Mouse (Mus musculus): ENCODE data around the gene Vrk1. TPM values are rescaled to one million over a fixed set of nuclear protein-coding genes. Genes with fewer than 3 reads are reported as not detected.
A peak's percentile ranks its signal among the peaks of the same experiment; 100 is the strongest.

Vrk1 gene
- polyA plus RNA-seq, 1 experiment from 2014 or later = 20.2 TPM

- peaks cover 96% of the 10 kb centered on the region for H3K79me2 ChIP-seq (ENCODE audit: inconsistent target)
- H3K36me3 ChIP-seq (ENCODE audit: inconsistent target) = no peaks in the 10 kb centered on the region
- no peak overlapping the region for H3K27ac ChIP-seq
- WGBS (ENCODE audit: missing documents) = 90% methylated on average over 4 of the region's 4 CpGs
- H3K4me3 ChIP-seq (ENCODE audit: inconsistent target) = no peak overlapping the region
Measured at GRCm38 (mm10) chr12:106020063-106020462, 10.0 kb downstream of the Vrk1 start.

GRCm38 (mm10) chr12:106023652-106024051, 13.6 kb downstream of the Vrk1 start:
- Histone ChIP-seq H3K36me3 (ENCODE audit: inconsistent target) (no peaks in the 10 kb centered on the region), H3K27ac (no peak overlapping the region), H3K4me3 (ENCODE audit: inconsistent target) (no peak overlapping the region), H3K79me2 (ENCODE audit: inconsistent target) (peaks cover 100% of the 10 kb centered on the region)
- WGBS (ENCODE audit: missing documents) = 94% methylated on average over 9 of the region's 9 CpGs

- H3K36me3 ChIP-seq (ENCODE audit: inconsistent target) = no peaks in the 10 kb centered on the region
- peaks cover 94% of the 10 kb centered on the region for H3K79me2 ChIP-seq (ENCODE audit: inconsistent target)
- WGBS (ENCODE audit: missing documents) = 58% methylated on average over 6 of the region's 6 CpGs
- H3K27ac ChIP-seq = no peak overlapping the region
- no peak overlapping the region for H3K4me3 ChIP-seq (ENCODE audit: inconsistent target)
Measured at GRCm38 (mm10) chr12:106025416-106025815, 15.4 kb downstream of the Vrk1 start.

- Histone ChIP-seq H3K36me3 (ENCODE audit: inconsistent target) (no peaks in the 10 kb centered on the region), H3K79me2 (ENCODE audit: inconsistent target) (peaks cover 82% of the 10 kb centered on the region), H3K27ac (peak overlapping the region; percentile 38), H3K4me3 (ENCODE audit: inconsistent target) (no peak overlapping the region)
- 46% methylated on average over 15 of the region's 16 CpGs for WGBS (ENCODE audit: missing documents)
Measured at GRCm38 (mm10) chr12:106026385-106027134, 16.5 kb downstream of the Vrk1 start.

- WGBS (ENCODE audit: missing documents) = 76% methylated on average over 5 of the region's 5 CpGs
- Histone ChIP-seq H3K4me3 (ENCODE audit: inconsistent target) (no peak overlapping the region), H3K27ac (peak overlapping the region; percentile 38; the same call in 1 of the 2 replicates), H3K36me3 (ENCODE audit: inconsistent target) (no peaks in the 10 kb centered on the region), H3K79me2 (ENCODE audit: inconsistent target) (peaks cover 80% of the 10 kb centered on the region)
Measured at GRCm38 (mm10) chr12:106027372-106027771, 17.3 kb downstream of the Vrk1 start.

- peak overlapping the region; percentile 84 for H3K27ac ChIP-seq
- 93% methylated on average over 2 of the region's 2 CpGs for WGBS (ENCODE audit: missing documents)
- H3K79me2 ChIP-seq (ENCODE audit: inconsistent target) = peaks cover 80% of the 10 kb centered on the region
- H3K36me3 ChIP-seq (ENCODE audit: inconsistent target) = no peaks in the 10 kb centered on the region
- H3K4me3 ChIP-seq (ENCODE audit: inconsistent target) = no peak overlapping the region
Measured at GRCm38 (mm10) chr12:106029582-106029981, 19.6 kb downstream of the Vrk1 start.

- 20% methylated on average over 7 of the region's 7 CpGs for WGBS (ENCODE audit: missing documents)
- Histone ChIP-seq H3K4me3 (ENCODE audit: inconsistent target) (peak overlapping the region; percentile 5; the same call in 1 of the 2 replicates), H3K27ac (peak overlapping the region; percentile 84), H3K36me3 (ENCODE audit: inconsistent target) (no peaks in the 10 kb centered on the region), H3K79me2 (ENCODE audit: inconsistent target) (peaks cover 80% of the 10 kb centered on the region)
Measured at GRCm38 (mm10) chr12:106030146-106030745, 20.2 kb downstream of the Vrk1 start.

- WGBS (ENCODE audit: missing documents) = 44% methylated on average over 7 of the region's 7 CpGs
- Histone ChIP-seq H3K36me3 (ENCODE audit: inconsistent target) (no peaks in the 10 kb centered on the region), H3K4me3 (ENCODE audit: inconsistent target) (no peak overlapping the region), H3K79me2 (ENCODE audit: inconsistent target) (peaks cover 80% of the 10 kb centered on the region), H3K27ac (peak overlapping the region; percentile 84)
Measured at GRCm38 (mm10) chr12:106030796-106031195, 20.8 kb downstream of the Vrk1 start.

GRCm38 (mm10) chr12:106031916-106032315, 21.9 kb downstream of the Vrk1 start:
- H3K27ac ChIP-seq = peak overlapping the region; percentile 84
- WGBS (ENCODE audit: missing documents) = 34% methylated on average over 9 of the region's 9 CpGs
- no peak overlapping the region for H3K4me3 ChIP-seq (ENCODE audit: inconsistent target)
- no peaks in the 10 kb centered on the region for H3K36me3 ChIP-seq (ENCODE audit: inconsistent target)
- peaks cover 76% of the 10 kb centered on the region for H3K79me2 ChIP-seq (ENCODE audit: inconsistent target)

GRCm38 (mm10) chr12:106032361-106032760, 22.3 kb downstream of the Vrk1 start:
- no peak overlapping the region for H3K4me3 ChIP-seq (ENCODE audit: inconsistent target)
- peak overlapping the region; percentile 84 for H3K27ac ChIP-seq
- peaks cover 71% of the 10 kb centered on the region for H3K79me2 ChIP-seq (ENCODE audit: inconsistent target)
- no peaks in the 10 kb centered on the region for H3K36me3 ChIP-seq (ENCODE audit: inconsistent target)
- 88% methylated on average over 12 of the region's 12 CpGs for WGBS (ENCODE audit: missing documents)

- H3K36me3 ChIP-seq (ENCODE audit: inconsistent target) = peaks cover 12% of the 10 kb centered on the region
- 2% methylated on average over 7 of the region's 7 CpGs for WGBS (ENCODE audit: missing documents)
- no peak overlapping the region for H3K27ac ChIP-seq
Measured at GRCm38 (mm10) chr12:106034267-106034666, 24.2 kb downstream of the Vrk1 start.

GRCm38 (mm10) chr12:106034761-106035160, 24.7 kb downstream of the Vrk1 start:
- Histone ChIP-seq H3K36me3 (ENCODE audit: inconsistent target) (peaks cover 16% of the 10 kb centered on the region), H3K27ac (no peak overlapping the region), H3K79me2 (ENCODE audit: inconsistent target) (peaks cover 47% of the 10 kb centered on the region), H3K4me3 (ENCODE audit: inconsistent target) (no peak overlapping the region)
- WGBS (ENCODE audit: missing documents) = 63% methylated on average over 9 of the region's 9 CpGs

More at GRCm38 (mm10) chr12:106034267-106034666, 24.2 kb downstream of the Vrk1 start:
- H3K79me2 ChIP-seq (ENCODE audit: inconsistent target) = peaks cover 52% of the 10 kb centered on the region
- H3K4me3 ChIP-seq (ENCODE audit: inconsistent target) = no peak overlapping the region

- H3K36me3 ChIP-seq (ENCODE audit: inconsistent target) = peaks cover 40% of the 10 kb centered on the region
- H3K4me3 ChIP-seq (ENCODE audit: inconsistent target) = no peak overlapping the region
- no peak overlapping the region for H3K27ac ChIP-seq
- 65% methylated on average over 7 of the region's 7 CpGs for WGBS (ENCODE audit: missing documents)
- H3K79me2 ChIP-seq (ENCODE audit: inconsistent target) = peaks cover 13% of the 10 kb centered on the region
Measured at GRCm38 (mm10) chr12:106040259-106040658, 30.2 kb downstream of the Vrk1 start.

GRCm38 (mm10) chr12:106046143-106046795, 36.2 kb downstream of the Vrk1 start:
- H3K27ac ChIP-seq = no peak overlapping the region
- peaks cover 32% of the 10 kb centered on the region for H3K36me3 ChIP-seq (ENCODE audit: inconsistent target)
- WGBS (ENCODE audit: missing documents) = 63% methylated on average over 9 of the region's 9 CpGs
- H3K4me3 ChIP-seq (ENCODE audit: inconsistent target) = no peak overlapping the region
- H3K79me2 ChIP-seq (ENCODE audit: inconsistent target) = no peaks in the 10 kb centered on the region; the same call in 1 of the 2 replicates

GRCm38 (mm10) chr12:106052271-106052670, 42.2 kb downstream of the Vrk1 start:
- WGBS (ENCODE audit: missing documents) = 95% methylated on average over 7 of the region's 7 CpGs
- Histone ChIP-seq H3K27ac (no peak overlapping the region), H3K36me3 (ENCODE audit: inconsistent target) (peaks cover 9% of the 10 kb centered on the region), H3K79me2 (ENCODE audit: inconsistent target) (no peaks in the 10 kb centered on the region; the same call in 1 of the 2 replicates), H3K4me3 (ENCODE audit: inconsistent target) (no peak overlapping the region)
